Mouse (Mus musculus) thymus, adult 2 months (tissue): ENCODE measurements around the gene Gm17660.

Experiments
- CTCF ChIP-seq: fragments of 200-500 bp; IDR thresholded peaks from 2 replicates; pipeline ENCODE4 v1.5.1; 2012; ENCODE audit warnings: mild to moderate bottlenecking, control low read depth, low read length, moderate library complexity, borderline replicate concordance; ENCODE audit not compliant: control insufficient read depth, poor library complexity, insufficient read depth; ENCODE audit errors: extremely low read depth
- POLR2A ChIP-seq: fragments of 200-500 bp; IDR thresholded peaks from 2 replicates; pipeline ENCODE4 v1.6.1; 2012; ENCODE audit warnings: mild to moderate bottlenecking, low read length, control low read depth, moderate library complexity; ENCODE audit not compliant: control insufficient read depth, poor library complexity, insufficient read depth; ENCODE audit errors: extremely low read depth

- TF ChIP-seq CTCF (no peak), POLR2A (no peak)
Measured at GRCm38 (mm10) chr5:104089751-104090150, 12.3 kb upstream of the Gm17660 start.
